Mouse (Mus musculus) spleen, adult 2 months (tissue): ENCODE data around the gene Olfr1152. TPM values are rescaled to one million over a fixed set of nuclear protein-coding genes. Genes with fewer than 3 reads are reported as not detected.

Experiments used
- DNase-seq, 2 experiments: peaks; one replicate each; pipeline versions ENCODE4 v3.0.0 to v3.0.0-alpha.2; 2012 to 2021; ENCODE audit warnings: low spot score in 2 of 2, low read depth in 1 of 2
- H3K27ac ChIP-seq: fragments of 200-500 bp; 2 replicates; pipeline ENCODE4 v1.5.1; 2012; ENCODE audit warnings: low read length, inconsistent platforms; ENCODE audit not compliant: insufficient read depth
- H3K27me3 ChIP-seq: fragments of 200-500 bp; 2 replicates; pipeline ENCODE4 v1.6.1; 2012; ENCODE audit warnings: mild to moderate bottlenecking, moderate library complexity, low read length, inconsistent platforms; ENCODE audit not compliant: control insufficient read depth, insufficient read depth
- H3K36me3 ChIP-seq: fragments of 200-500 bp; 2 replicates; pipeline ENCODE4 v1.6.1; 2012; ENCODE audit warnings: mild to moderate bottlenecking, low read length, inconsistent platforms; ENCODE audit not compliant: control insufficient read depth, insufficient read depth
- H3K4me1 ChIP-seq: fragments of 200-500 bp; 2 replicates; pipeline ENCODE4 v1.6.1; 2011; ENCODE audit warnings: inconsistent platforms; ENCODE audit not compliant: control insufficient read depth, insufficient read depth, insufficient read length
- H3K4me3 ChIP-seq: fragments of 200-500 bp; 2 replicates; pipeline ENCODE4 v1.5.1; 2011; ENCODE audit warnings: mild to moderate bottlenecking, inconsistent platforms; ENCODE audit not compliant: insufficient read depth, insufficient read length; ENCODE audit errors: extremely low read depth
- CTCF ChIP-seq: fragments of 200-500 bp; IDR thresholded peaks from 2 replicates; pipeline ENCODE4 v1.5.1; 2011; ENCODE audit warnings: mild to moderate bottlenecking, inconsistent platforms; ENCODE audit not compliant: insufficient read depth, insufficient read length, insufficient replicate concordance; ENCODE audit errors: extremely low read depth
- POLR2A ChIP-seq: fragments of 200-500 bp; IDR thresholded peaks from 2 replicates; pipeline ENCODE4 v1.6.1; 2011; ENCODE audit warnings: low read depth, low read length, inconsistent platforms
- WGBS: fragments of 180-500 bp; shearing (Covaris S2); methylation state at CpG from one replicate; pipeline ENCODE4 v1.1.7; 2018; 5-methylcytosine and 5-hydroxymethylcytosine counted together
- polyA plus RNA-seq: library from polyadenylated mRNA; depleted of rRNA; stranded (reverse); fragments of >200 nt; gene quantifications from 2 replicates; pipeline ENCODE4 v1.2.3, GENCODE M21; 2012; rRNA removed

The Olfr1152 gene
- not detected in 2 replicates for polyA plus RNA-seq

DNA sequence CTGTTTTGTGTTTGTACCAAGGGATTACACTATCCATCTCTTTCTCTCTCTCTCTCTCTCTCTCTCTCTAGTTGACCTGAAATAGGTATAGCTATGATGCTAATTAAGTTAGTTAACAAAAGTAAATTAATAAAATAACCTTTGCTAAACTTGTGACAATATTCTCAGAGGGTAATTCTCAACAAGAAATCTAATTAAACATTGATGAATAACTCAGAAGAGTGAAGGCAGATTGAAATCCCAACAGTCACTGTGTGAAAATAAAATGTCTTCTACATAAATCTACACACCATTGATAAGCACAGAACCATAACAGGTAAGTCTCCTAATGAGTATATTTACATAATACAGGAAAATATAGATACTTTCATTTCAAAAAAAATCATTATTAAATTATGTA lies at the start of gene Olfr1152:
Olfr1152 (plus strand) TSS at position 301 of the 400 bp plus-strand sequence.
- Histone ChIP-seq H3K36me3 (no peaks in the 10 kb centered on the region), H3K27me3 (no peaks in the 10 kb centered on the region), H3K27ac (no peak within 1 kb of the TSS), H3K4me3 (no peak within 1 kb of the TSS), H3K4me1 (no peaks in the 10 kb centered on the region)
- TF ChIP-seq CTCF (no peak), POLR2A (no peak)
- no peak for DNase-seq

DNA sequence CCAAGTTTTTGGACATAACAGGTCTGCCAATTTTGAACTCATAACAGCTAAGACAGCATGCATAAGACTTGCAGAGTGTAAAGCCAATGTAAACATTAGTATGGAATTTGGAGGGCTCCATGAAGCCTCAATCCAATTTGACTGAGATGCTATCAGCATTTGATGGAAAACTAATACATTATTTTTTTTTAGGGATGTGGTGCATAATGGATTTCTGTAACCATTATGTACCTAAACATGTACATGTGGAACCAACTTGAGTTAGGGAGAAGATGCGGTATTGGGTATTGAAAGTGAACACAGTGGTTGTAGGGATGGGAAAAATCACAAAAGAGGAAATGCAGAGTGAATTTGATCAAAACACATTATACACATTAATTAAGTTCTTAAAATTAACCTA lies 36.1 kb upstream of the Olfr1152 start, which contains the start of gene Olfr1148:
Olfr1148 (plus strand) TSS at position 301 of the 400 bp plus-strand sequence.
- H3K27me3 ChIP-seq, result no peaks in the 10 kb centered on the region
- DNase-seq, result no peak
- H3K4me3 ChIP-seq, result no peak within 1 kb of the TSS
- 89% methylated on average over 1 of the region's 1 CpGs for WGBS
- H3K4me1 ChIP-seq, result no peaks in the 10 kb centered on the region
- no peaks in the 10 kb centered on the region for H3K36me3 ChIP-seq
- TF ChIP-seq POLR2A (no peak), CTCF (no peak)
- no peak within 1 kb of the TSS for H3K27ac ChIP-seq

DNA sequence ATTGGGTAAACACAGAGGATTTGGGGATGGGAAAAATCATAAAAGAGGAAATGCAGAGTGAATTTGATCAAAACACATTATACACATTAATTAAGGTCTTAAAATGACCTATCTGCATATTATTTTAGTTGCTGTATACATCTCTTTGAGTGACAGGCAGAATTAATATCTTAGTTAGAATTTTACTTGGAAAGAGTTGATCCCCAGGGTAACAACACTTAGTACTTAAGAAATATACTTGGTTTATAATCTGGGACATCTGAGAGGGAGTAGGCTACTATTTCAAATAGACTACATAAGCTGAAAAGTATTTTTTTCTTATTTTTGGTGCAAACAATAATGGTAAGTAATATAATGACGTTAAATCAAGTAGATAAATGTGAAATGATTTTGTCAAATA lies 22.6 kb upstream of the Olfr1152 start, which contains the start of gene Olfr1150-ps1:
Olfr1150-ps1 (plus strand) TSS at position 301 of the 400 bp plus-strand sequence.
- no peaks in the 10 kb centered on the region for H3K4me1 ChIP-seq
- H3K36me3 ChIP-seq, result no peaks in the 10 kb centered on the region
- TF ChIP-seq POLR2A (no peak), CTCF (no peak)
- 84% methylated on average over 1 of the region's 1 CpGs for WGBS
- no peak within 1 kb of the TSS for H3K27ac ChIP-seq
- H3K27me3 ChIP-seq, result no peaks in the 10 kb centered on the region
- no peak within 1 kb of the TSS for H3K4me3 ChIP-seq
- no peak for DNase-seq

DNA sequence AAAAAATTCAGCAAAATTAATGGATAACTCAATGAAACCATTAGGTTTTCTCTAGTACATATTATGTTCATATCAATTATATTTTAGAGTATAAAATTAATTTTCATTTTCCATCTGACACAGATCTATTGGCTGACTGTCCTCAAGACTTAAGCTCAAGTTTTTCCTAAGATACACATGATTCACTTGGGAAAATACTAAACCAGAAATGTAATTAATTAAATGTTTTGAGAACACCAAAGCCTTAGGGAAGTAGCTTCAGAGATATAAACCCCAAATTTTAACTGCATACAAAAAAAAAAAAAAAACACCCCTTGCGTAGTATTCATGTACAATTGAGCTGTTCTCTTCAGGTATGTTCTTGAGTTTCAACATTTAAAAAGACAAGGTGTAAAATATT lies 10.7 kb upstream of the Olfr1152 start, which contains the start of gene Olfr1151:
Olfr1151 (plus strand) TSS at position 301 of the 400 bp plus-strand sequence.
- Histone ChIP-seq H3K27me3 (no peaks in the 10 kb centered on the region), H3K4me1 (no peaks in the 10 kb centered on the region)
- 81% methylated on average over 1 of the region's 1 CpGs for WGBS

DNA sequence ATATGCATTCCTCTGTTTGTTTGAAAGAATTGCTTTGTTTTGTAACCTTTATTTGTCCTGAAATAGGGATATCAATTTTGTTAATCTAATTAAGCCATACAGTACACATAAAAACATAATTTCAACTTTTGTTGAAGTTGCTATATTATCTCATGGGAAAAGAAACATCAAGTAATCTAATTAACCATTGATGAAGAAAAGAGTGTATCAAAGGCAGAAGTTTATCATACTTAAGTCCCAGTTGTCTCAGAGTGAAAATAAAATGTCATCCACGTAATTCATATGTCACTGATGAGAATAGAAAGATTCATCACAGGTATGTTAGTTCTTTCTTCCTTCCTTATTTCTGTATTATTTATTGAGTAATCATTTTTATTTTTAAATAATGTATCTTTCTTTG lies 28.4 kb downstream of the Olfr1152 start, which contains the start of gene Olfr1153:
Olfr1153 (plus strand) TSS at position 301 of the 400 bp plus-strand sequence.
- TF ChIP-seq CTCF, result no peak
- TF ChIP-seq POLR2A, result no peak
- WGBS, result 61% methylated on average over 1 of the region's 1 CpGs

More for the DNA sequence above, 10.7 kb upstream of the Olfr1152 start, which contains the start of gene Olfr1151:
- no peaks in the 10 kb centered on the region for H3K36me3 ChIP-seq
- H3K27ac ChIP-seq, result no peak within 1 kb of the TSS
- DNase-seq, result no peak
- TF ChIP-seq POLR2A, result no peak
- H3K4me3 ChIP-seq, result no peak within 1 kb of the TSS

DNA sequence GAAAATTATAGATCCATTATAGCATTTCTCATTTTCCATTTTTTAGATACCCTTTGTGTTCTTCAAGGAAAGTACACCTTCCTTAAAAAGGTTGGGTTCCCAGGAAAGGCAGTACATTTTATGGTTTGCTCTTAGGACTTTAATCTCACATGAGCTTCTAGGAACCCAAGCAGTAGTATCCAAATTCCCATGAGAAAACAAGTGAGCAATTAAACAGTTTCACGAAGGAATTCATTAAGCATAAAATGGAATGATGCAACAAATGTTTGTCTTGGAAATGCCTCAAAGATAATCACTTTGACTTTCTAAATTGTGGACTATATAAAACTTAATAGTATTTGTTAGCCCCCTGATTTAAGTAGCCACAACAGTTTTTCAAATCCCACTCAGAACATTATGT lies 38.8 kb downstream of the Olfr1152 start, which contains the start of gene Olfr1154:
Olfr1154 (minus strand) TSS at position 101 of the 400 bp plus-strand sequence.
- 89% methylated on average over 1 of the region's 1 CpGs for WGBS
- DNase-seq, result no peak
- no peak within 1 kb of the TSS for H3K27ac ChIP-seq

More for the DNA sequence above, 28.4 kb downstream of the Olfr1152 start, which contains the start of gene Olfr1153:
- Histone ChIP-seq H3K27ac (no peak within 1 kb of the TSS), H3K4me1 (no peaks in the 10 kb centered on the region), H3K27me3 (no peaks in the 10 kb centered on the region), H3K4me3 (no peak within 1 kb of the TSS), H3K36me3 (no peaks in the 10 kb centered on the region)
- DNase-seq, result no peak

More for the DNA sequence above, 38.8 kb downstream of the Olfr1152 start, which contains the start of gene Olfr1154:
- no peaks in the 10 kb centered on the region for H3K36me3 ChIP-seq
- TF ChIP-seq POLR2A, result no peak
- TF ChIP-seq CTCF, result no peak
- no peaks in the 10 kb centered on the region for H3K4me1 ChIP-seq
- no peak within 1 kb of the TSS for H3K4me3 ChIP-seq
- H3K27me3 ChIP-seq, result no peaks in the 10 kb centered on the region

Other genes with a start within 250 kb of the Olfr1152 start
- gene Olfr1131, start 239.4 kb upstream of the Olfr1152 start, polyA plus RNA-seq, result not detected in 2 replicates
- not detected in 2 replicates for gene Olfr1132, start 229.0 kb upstream of the Olfr1152 start, polyA plus RNA-seq
- not detected in 2 replicates for gene Olfr1133, start 219.1 kb upstream of the Olfr1152 start, polyA plus RNA-seq
- gene Olfr1134, start 208.0 kb upstream of the Olfr1152 start, polyA plus RNA-seq, result not detected in 2 replicates
- not detected in 2 replicates for gene Olfr1135, start 192.8 kb upstream of the Olfr1152 start, polyA plus RNA-seq
- not detected in 2 replicates for gene Olfr1136, start 172.5 kb upstream of the Olfr1152 start, polyA plus RNA-seq
- gene Olfr1137, start 153.3 kb upstream of the Olfr1152 start, polyA plus RNA-seq, result not detected in 2 replicates
- not detected in 2 replicates for gene Olfr1138, start 126.5 kb upstream of the Olfr1152 start, polyA plus RNA-seq
- gene Olfr1140, start 122.7 kb upstream of the Olfr1152 start, polyA plus RNA-seq, result not detected in 2 replicates
- gene Olfr1141, start 112.5 kb upstream of the Olfr1152 start, polyA plus RNA-seq, result not detected in 2 replicates
- gene Olfr152, start 87.0 kb upstream of the Olfr1152 start, polyA plus RNA-seq, result not detected in 2 replicates
- not detected in 2 replicates for gene Olfr1143, start 65.9 kb upstream of the Olfr1152 start, polyA plus RNA-seq
- gene Olfr1145, start 56.7 kb upstream of the Olfr1152 start, polyA plus RNA-seq, result not detected in 2 replicates
- not detected in 2 replicates for gene Olfr1148, start 36.0 kb upstream of the Olfr1152 start, polyA plus RNA-seq
- gene Olfr1150-ps1, start 22.5 kb upstream of the Olfr1152 start, polyA plus RNA-seq, result not detected in 2 replicates
- gene Olfr1151, start 10.6 kb upstream of the Olfr1152 start, polyA plus RNA-seq, result not detected in 2 replicates
- gene Olfr1153, start 28.5 kb downstream of the Olfr1152 start, polyA plus RNA-seq, result not detected in 2 replicates
- not detected in 2 replicates for gene Olfr1154, start 38.7 kb downstream of the Olfr1152 start, polyA plus RNA-seq
- not detected in 2 replicates for gene Olfr1155, start 78.6 kb downstream of the Olfr1152 start, polyA plus RNA-seq
- gene Olfr1156, start 86.6 kb downstream of the Olfr1152 start, polyA plus RNA-seq, result not detected in 2 replicates
- not detected in 2 replicates for gene Olfr1157, start 101.8 kb downstream of the Olfr1152 start, polyA plus RNA-seq
- gene Olfr74, start 108.2 kb downstream of the Olfr1152 start, polyA plus RNA-seq, result not detected in 2 replicates
- gene Olfr1158, start 123.6 kb downstream of the Olfr1152 start, polyA plus RNA-seq, result not detected in 2 replicates
- gene Olfr1160, start 141.8 kb downstream of the Olfr1152 start, polyA plus RNA-seq, result not detected in 2 replicates
- gene Olfr1161, start 156.3 kb downstream of the Olfr1152 start, polyA plus RNA-seq, result not detected in 2 replicates
- gene Olfr73, start 171.2 kb downstream of the Olfr1152 start, polyA plus RNA-seq, result not detected in 2 replicates
- gene Olfr1162, start 184.6 kb downstream of the Olfr1152 start, polyA plus RNA-seq, result not detected in 2 replicates
- gene Olfr1163, start 205.3 kb downstream of the Olfr1152 start, polyA plus RNA-seq, result not detected in 2 replicates
- not detected in 2 replicates for gene Olfr1164, start 227.5 kb downstream of the Olfr1152 start, polyA plus RNA-seq